Mouse (Mus musculus) C2C12 (cell line): ENCODE results near the gene Arhgap6.

ENCODE experiments used
- CTCF ChIP-seq: IDR thresholded peaks from one replicate; pipeline ENCODE4 v1.5.1; 2011; ENCODE audit not compliant: control insufficient read depth, insufficient read depth, insufficient read length
- MAX ChIP-seq: IDR thresholded peaks from one replicate; pipeline ENCODE4 v1.6.1; 2011; ENCODE audit warnings: mild to moderate bottlenecking, control low read depth

DNA sequence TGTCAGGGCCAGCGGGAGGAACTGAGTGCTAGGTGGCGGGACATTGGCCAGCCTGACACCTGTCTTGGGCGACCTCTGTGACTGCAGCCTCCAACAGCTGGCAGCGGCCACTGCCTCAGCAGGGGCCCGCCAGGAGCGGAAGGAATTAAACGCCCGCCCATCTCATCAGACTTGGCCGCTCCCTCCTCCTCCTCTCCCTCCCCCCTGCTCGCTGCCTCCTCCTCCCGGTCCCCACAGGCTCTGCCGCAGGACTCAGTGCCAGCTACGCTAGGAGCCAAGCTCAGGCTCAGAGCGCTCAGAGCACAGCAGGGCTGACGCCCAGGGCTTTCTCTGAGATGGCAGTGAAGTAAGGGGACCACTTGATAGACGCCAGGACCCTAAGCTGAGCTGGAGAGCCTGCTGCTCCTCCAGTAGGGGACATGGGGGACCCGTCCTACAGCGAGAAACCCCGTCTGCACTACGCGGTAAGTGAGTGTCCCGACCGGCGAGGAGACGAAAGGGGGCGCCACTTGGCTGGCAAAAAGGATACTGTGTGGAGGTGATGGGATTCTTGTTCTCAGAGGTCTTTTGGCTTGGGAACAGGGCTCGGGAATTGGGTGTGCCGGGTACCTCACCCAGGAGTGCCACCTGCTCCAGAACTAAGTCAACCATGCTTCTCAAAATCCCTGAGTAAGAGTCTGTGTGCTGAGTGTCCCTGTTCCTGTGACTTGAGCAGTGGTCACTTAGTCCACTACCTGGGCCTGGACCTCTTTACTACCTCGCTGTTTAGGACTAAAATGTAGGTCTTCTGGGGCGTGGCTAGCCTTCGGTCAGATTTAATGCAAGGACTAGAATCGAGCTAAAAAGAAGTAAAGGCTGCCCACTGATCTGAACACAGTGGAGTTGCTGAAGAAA, 241.8 kb downstream of the Arhgap6 start:
- TF ChIP-seq CTCF: no peak
- no peak for TF ChIP-seq MAX
